Mouse (Mus musculus) ES-CJ7 (cell line): Measurements from ENCODE around the gene Ankrd28.

Experiments
- DNase-seq: peaks from one replicate; pipeline ENCODE4 v3.0.0; 2011; ENCODE audit warnings: low read depth, low spot score

The Ankrd28 gene

DNA sequence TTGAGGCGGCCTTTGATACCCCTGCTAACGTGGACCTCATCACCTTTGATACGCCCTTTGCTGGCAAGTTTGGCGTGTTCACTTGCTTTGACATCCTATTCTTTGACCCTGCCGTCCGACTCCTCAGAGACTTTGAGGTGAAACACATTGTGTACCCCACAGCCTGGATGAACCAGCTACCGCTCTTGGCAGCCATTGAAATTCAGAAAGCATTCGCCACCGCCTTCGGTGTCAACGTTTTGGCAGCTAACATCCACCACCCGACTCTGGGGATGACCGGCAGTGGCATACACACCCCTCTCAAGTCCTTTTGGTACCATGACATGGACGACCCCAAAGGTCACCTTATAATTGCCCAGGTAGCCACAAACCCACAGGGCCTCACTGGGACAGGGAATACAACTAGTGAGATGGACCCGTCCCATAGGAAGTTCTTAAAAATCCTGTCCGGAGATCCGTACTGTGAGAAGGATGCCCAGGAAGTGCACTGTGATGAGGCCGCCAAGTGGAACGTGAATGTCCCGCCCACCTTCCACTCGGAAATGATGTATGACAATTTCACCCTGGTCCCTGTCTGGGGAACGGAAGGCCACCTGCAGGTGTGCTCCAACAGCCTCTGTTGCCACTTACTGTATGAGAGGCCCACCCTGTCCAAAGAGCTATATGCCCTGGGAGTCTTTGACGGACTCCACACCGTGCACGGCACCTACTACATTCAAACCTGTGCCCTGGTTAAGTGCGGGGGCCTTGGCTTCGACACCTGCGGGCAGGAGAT is 163.3 kb downstream of the Ankrd28 start:
- DNase-seq = no peak

DNA sequence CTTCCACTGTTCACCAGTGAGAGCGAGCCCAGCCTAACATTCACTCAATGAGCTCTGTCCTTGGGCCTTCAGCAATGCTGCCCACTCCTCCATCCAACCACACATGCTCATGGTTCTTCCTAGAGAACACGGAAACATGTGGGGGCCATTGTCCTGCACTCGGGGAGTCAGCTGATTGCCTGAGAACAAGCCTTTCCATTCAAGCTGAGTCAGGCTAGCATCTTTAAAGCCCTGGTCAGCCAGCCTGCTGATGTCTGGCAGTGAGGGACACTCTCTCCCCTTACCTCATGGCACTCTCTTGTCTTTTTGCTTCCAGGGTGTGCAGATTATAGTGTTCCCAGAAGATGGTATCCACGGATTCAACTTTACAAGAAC is 164.9 kb downstream of the Ankrd28 start:
- DNase-seq = no peak

GRCm38 (mm10) chr14:31664903-31665565 is 165.4 kb downstream of the Ankrd28 start:
- DNase-seq = no peak

DNA sequence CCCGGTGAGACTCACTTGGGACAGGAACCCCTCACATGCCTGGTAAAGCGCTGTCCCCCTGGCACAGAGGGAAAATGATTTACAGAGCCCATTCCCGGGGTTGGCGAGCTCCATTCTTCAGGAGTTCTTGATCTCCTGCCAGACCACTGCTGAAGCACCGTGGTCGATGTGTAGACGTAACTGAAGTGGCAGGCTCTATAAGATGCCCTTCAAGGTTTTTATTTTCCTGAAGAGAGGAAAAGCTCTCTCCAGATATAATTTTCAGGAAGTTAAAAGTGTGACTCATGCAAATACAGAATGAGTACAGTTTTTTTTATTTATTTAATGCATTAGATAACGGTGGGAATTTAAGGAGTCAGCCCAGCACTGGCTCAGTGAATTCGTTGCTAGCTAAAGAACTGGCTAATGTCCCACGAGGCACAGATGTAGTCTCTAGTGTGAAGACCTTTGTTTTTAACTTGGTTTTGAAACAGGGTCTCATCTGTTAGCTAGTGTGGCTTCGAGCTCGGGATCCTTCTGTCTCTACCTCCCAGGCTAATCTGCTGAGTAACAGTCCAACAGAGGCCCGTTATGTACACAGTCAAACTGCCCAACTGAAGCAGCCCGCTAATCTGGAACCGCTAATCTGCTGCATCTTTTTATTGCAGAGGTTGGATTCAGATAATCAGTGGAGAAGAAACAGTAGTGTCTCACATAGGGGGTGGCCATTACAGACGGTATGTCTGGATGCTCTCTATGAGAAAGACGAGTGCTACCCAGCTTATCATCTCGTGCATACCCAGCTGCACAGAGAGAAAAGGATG is 166.2 kb downstream of the Ankrd28 start:
- DNase-seq = no peak

GRCm38 (mm10) chr14:31663376-31664099 is 166.9 kb downstream of the Ankrd28 start:
- no peak for DNase-seq

GRCm38 (mm10) chr14:31662555-31663211 is 167.8 kb downstream of the Ankrd28 start:
- DNase-seq = peak; percentile 67

GRCm38 (mm10) chr14:31661671-31662554 is 168.5 kb downstream of the Ankrd28 start:
- peak; percentile 80 for DNase-seq

- no peak for DNase-seq
Observed at GRCm38 (mm10) chr14:31660312-31661093, 169.9 kb downstream of the Ankrd28 start.

DNA sequence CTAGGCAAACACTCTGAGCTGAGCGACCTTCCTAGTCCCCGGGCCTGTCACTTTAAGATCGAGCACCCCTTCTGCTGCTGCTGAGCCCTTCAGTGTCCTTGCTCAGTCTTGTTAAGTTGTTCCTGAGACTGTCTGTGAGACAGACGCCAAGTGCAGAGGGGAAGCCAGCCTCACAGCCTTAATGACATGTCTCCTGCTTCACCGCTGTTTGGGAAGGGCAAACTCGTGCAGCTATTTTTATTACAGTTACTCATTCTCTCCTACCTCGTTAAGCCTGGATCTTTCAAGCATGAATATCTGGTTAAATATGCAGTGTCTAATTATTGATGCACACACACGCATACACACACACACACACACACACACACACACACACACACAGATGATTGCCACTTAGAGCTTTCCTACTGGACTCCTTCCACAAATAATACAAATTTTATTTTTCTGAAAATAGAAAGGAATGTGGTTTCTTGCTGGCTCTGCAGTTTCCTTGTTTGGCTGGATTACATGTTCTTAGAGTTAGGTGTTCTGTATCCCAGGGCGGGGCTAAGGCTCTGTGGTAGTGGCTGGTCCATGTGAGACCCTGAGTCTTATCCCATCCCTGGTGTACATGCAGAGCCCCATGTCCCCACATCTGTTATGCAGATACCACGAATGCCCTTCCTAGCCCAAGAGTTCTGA is 170.8 kb downstream of the Ankrd28 start:
- DNase-seq = no peak

GRCm38 (mm10) chr14:31658126-31658680 is 172.2 kb downstream of the Ankrd28 start:
- DNase-seq = no peak

GRCm38 (mm10) chr14:31656857-31657645 is 173.4 kb downstream of the Ankrd28 start:
- DNase-seq = peak; percentile 74

DNA sequence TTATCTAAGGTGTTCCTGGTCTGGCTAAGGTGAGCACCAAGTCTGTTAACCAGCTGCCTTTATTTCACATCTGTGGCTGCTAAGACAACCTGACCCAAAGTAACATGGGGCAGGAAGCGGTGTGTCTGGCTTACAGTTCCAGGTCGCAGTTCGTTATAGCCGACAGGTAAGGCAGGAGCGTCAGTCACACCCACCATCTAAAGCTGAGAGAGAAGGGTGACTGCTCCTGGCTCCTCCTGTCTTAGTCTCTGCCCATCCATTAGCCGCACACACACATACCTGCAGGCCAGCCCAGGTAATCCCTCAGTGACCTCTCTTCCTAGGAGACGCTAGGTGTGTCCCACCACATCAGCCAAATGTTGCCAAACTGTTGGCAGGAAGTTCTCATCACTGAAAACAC is 174.1 kb downstream of the Ankrd28 start:
- no peak for DNase-seq

DNA sequence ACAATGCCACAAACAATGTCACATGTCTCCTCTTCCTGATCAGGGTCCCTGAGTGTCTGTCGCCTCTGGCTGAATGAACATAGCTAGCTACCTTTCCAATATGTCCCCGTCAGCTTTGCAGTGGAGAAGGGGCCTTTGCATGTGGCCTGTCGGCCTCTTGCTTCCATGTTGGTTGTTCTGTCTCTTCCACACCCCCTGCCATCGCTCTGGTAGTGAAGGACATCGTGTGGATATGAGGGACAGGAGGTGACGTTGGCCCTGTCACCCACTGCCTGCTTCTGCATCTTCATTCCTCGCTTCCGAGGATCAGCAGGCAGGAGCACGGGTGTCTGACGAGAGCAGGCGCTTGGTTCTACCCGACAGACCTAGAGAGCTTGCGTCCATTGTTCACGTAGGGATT is 175.0 kb downstream of the Ankrd28 start:
- no peak for DNase-seq

- DNase-seq = no peak
Observed at GRCm38 (mm10) chr14:31654816-31655215, 175.6 kb downstream of the Ankrd28 start.

DNA sequence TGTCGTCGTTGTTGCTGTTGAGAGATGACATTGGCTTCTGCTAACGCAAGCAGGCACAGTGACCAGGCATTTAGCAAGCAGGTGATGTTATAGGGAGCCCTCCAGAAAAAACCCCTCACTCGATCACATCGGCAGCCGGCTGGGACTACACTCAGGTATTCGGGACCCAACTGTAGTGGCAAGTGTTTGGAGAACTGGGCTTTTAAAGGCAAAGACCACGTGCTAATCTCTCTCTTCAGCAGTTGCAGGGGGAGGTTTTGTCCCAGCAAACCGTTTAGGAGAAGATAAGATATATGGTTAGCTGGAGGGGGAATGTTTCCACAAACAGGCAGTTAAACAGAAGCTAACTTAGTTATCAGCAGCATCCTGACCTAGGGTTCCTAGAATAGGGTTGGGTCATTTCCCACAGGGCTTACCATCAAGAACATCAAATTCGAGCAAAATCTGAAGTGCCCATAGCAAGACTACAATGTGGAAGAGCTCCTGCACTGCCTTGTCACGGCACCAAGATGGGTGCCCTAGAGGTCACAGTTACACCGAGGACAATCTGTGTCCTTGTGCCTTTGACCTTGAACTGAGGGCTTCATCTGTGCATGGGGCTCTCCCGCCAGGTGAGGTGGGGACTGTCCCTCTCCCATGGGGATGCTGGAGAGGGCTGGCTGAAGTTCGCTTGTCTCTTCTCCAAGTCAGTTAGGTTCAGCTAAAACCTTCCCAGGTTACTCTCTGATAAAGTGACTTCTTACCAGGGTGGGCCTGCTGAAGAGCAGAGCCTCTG is 177.2 kb downstream of the Ankrd28 start:
- DNase-seq = no peak

- no peak for DNase-seq
Observed at GRCm38 (mm10) chr14:31652624-31653023, 177.8 kb downstream of the Ankrd28 start.

DNA sequence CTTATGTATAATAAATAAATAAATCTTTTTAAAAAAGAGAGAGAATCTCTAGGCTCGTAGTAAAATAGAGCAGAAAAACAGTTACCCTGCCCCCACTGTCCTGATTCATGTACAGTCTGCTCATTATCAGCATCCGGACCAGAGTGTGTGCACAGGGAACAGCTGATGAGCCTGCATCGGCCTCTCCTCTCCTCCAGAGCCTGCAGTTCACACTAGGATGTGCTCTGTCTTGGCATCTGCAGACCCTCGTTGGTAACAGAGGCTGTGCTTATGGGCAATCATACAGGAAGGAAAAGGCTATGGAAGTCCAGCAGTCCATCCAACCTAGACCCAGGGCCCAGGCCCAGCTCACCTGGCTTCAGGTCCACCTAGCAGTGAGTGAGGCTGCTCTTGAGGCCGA is 178.3 kb downstream of the Ankrd28 start:
- no peak for DNase-seq
